Mouse (Mus musculus) liver, embryonic 14.5 days (tissue): ENCODE results near the gene Grik3.

Experiments
- CTCF ChIP-seq: IDR thresholded peaks from 2 replicates; pipeline ENCODE4 v1.5.1; 2016; ENCODE audit warnings: antibody characterized with exemption, low read depth, control low read depth
- EP300 ChIP-seq: IDR thresholded peaks from 2 replicates; pipeline ENCODE4 v1.6.1; 2016; ENCODE audit warnings: antibody characterized with exemption, low read depth

- TF ChIP-seq CTCF (no peak), EP300 (no peak)
Observed at GRCm38 (mm10) chr4:125583272-125583671, 92.8 kb downstream of the Grik3 start.
